Mouse (Mus musculus) right cerebral cortex, postnatal 25 days (tissue): ENCODE results near the gene Gpr149.

ENCODE experiments used
- DNase-seq: peaks from one replicate; pipeline ENCODE4 v3.0.0; 2022

The Gpr149 gene

GRCm38 (mm10) chr3:62604973-62605372 is at the start of gene Gpr149:
Gpr149 (minus strand) TSS chr3:62605140.
- DNase-seq: no peak

- DNase-seq: no peak
Observed at GRCm38 (mm10) chr3:62650551-62650950, 45.6 kb upstream of the Gpr149 start.

- no peak for DNase-seq
Observed at GRCm38 (mm10) chr3:62610861-62611260, 5.9 kb upstream of the Gpr149 start.

- DNase-seq: no peak
Observed at GRCm38 (mm10) chr3:62605931-62606330, 991 bp upstream of the Gpr149 start.

- no peak for DNase-seq
Observed at GRCm38 (mm10) chr3:62604047-62604391, 921 bp downstream of the Gpr149 start.

- peak; percentile 41 for DNase-seq
Observed at GRCm38 (mm10) chr3:62603231-62604046, 1.5 kb downstream of the Gpr149 start.

- no peak for DNase-seq
Observed at GRCm38 (mm10) chr3:62602466-62602865, 2.5 kb downstream of the Gpr149 start.

- no peak for DNase-seq
Observed at GRCm38 (mm10) chr3:62594842-62595241, 10.1 kb downstream of the Gpr149 start.

- no peak for DNase-seq
Observed at GRCm38 (mm10) chr3:62585072-62585471, 19.9 kb downstream of the Gpr149 start.

- DNase-seq: no peak
Observed at GRCm38 (mm10) chr3:62527593-62527992, 77.3 kb downstream of the Gpr149 start.

GRCm38 (mm10) chr3:62527160-62527559 is 77.8 kb downstream of the Gpr149 start:
- DNase-seq: no peak

- no peak for DNase-seq
Observed at GRCm38 (mm10) chr3:62507206-62507647, 97.7 kb downstream of the Gpr149 start.

GRCm38 (mm10) chr3:62506488-62507205 is 98.3 kb downstream of the Gpr149 start, which contains the start of gene Dhx36:
Dhx36 (minus strand) TSS chr3:62507004.
- peak; percentile 98 for DNase-seq

GRCm38 (mm10) chr3:62505166-62505900 is 99.6 kb downstream of the Gpr149 start:
- DNase-seq: no peak

- no peak for DNase-seq
Observed at GRCm38 (mm10) chr3:62499327-62499726, 105.6 kb downstream of the Gpr149 start.

GRCm38 (mm10) chr3:62492568-62492967 is 112.4 kb downstream of the Gpr149 start:
- no peak for DNase-seq

- DNase-seq: no peak
Observed at GRCm38 (mm10) chr3:62484340-62484739, 120.6 kb downstream of the Gpr149 start.
